Mouse (Mus musculus) forebrain, embryonic 14.5 days (tissue): Measurements from ENCODE around the gene Arnt2. TPM values are rescaled to one million over a fixed set of nuclear protein-coding genes. Genes with fewer than 3 reads are reported as not detected.

Source experiments
- ATAC-seq: fragments of 200-750 bp; cut with Nextera tagmentation; 2 replicates; pipeline ENCODE4 v1.8.0; 2017; ENCODE audit warnings: mild to moderate bottlenecking, moderate library complexity
- DNase-seq: peaks from one replicate; pipeline ENCODE4 v3.0.0-alpha.2; 2015; ENCODE audit warnings: low spot score
- H3K27ac ChIP-seq: fragments of 300-500 bp; sonication (generic); 2 replicates; pipeline ENCODE4 v1.5.1; 2014; ENCODE audit warnings: low read depth, mild to moderate bottlenecking, control low read depth, low read length, moderate library complexity
- H3K27me3 ChIP-seq: fragments of 300-500 bp; sonication (generic); replicated peaks from 2 replicates; pipeline ENCODE4 v1.6.1; 2014; ENCODE audit warnings: low read length, control low read depth, mixed read lengths; ENCODE audit not compliant: control insufficient read depth, insufficient read depth
- H3K36me3 ChIP-seq: fragments of 300-500 bp; sonication (generic); 2 replicates; pipeline ENCODE4 v1.6.1; 2014; ENCODE audit warnings: low read length, control low read depth; ENCODE audit not compliant: control insufficient read depth, insufficient read depth
- H3K4me1 ChIP-seq: fragments of 300-500 bp; sonication (generic); 2 replicates; pipeline ENCODE4 v1.6.1; 2014; ENCODE audit warnings: antibody characterized with exemption, low read length, control low read depth; ENCODE audit not compliant: control insufficient read depth, insufficient read depth
- H3K4me2 ChIP-seq: fragments of 300-500 bp; sonication (generic); 2 replicates; pipeline ENCODE4 v1.6.1; 2014; ENCODE audit warnings: mild to moderate bottlenecking, control low read depth, low read length
- H3K4me3 ChIP-seq: fragments of 300-500 bp; sonication (generic); 2 replicates; pipeline ENCODE4 v1.5.1; 2014; ENCODE audit warnings: low read depth, low read length, control low read depth
- H3K9ac ChIP-seq: fragments of 300-500 bp; sonication (generic); 2 replicates; pipeline ENCODE4 v1.6.1; 2014; ENCODE audit warnings: mild to moderate bottlenecking, low read length, control low read depth, moderate library complexity
- H3K9me3 ChIP-seq: fragments of 300-500 bp; sonication (generic); replicated peaks from 2 replicates; pipeline ENCODE4 v1.6.1; 2016; ENCODE audit warnings: low read length, control low read depth, mixed read lengths; ENCODE audit not compliant: control insufficient read depth
- WGBS: fragments of 180-500 bp; shearing (Covaris S2); extraction: QIAGEN DNeasy Blood & Tissue Kit; methylation state at CpG from one replicate; pipeline ENCODE4 v1.1.7; 2014; 5-methylcytosine and 5-hydroxymethylcytosine counted together
- polyA plus RNA-seq: library from polyadenylated mRNA; unstranded; fragments of >200 nt; fragmentation: Nextera tagmentation; extraction: Ambion mirVana; gene quantifications from 2 replicates; pipeline ENCODE4 v1.2.1, GENCODE M21; 2014

Arnt2 gene
- polyA plus RNA-seq, 1 experiment from 2014 or later = 51.4 TPM

DNA sequence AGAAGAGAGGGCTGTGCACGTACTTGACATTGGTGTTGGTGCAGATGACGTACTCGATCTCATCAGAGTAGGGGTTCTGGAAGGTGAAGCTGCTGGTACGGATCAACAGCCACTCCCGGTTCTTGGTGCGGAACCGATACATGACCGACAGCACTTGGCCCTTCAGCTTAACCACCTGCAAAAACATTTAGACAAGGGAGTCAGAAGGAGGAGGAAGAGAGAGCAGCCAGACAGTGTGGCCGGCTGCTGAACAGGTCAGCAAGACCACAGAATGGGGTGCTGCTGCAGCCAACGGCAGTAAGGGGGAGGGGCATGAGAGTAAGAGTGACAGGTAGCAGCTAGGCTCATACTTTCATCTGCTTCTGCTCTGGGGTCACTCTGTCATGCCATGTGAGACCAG, 134.7 kb downstream of the Arnt2 start:
- H3K4me2 ChIP-seq = no peak overlapping the region
- no peaks in the 10 kb centered on the region for H3K27me3 ChIP-seq
- H3K9ac ChIP-seq = no peak overlapping the region
- H3K36me3 ChIP-seq = peaks cover 78% of the 10 kb centered on the region
- ATAC-seq (no peak), DNase-seq (no peak)
- H3K4me3 ChIP-seq = no peak overlapping the region
- H3K4me1 ChIP-seq = no peaks in the 10 kb centered on the region
- no peak overlapping the region for H3K27ac ChIP-seq
- no peaks in the 10 kb centered on the region for H3K9me3 ChIP-seq
- WGBS = 91% methylated on average over 10 of the region's 10 CpGs

- H3K27ac ChIP-seq = 0 out of 2 replicates have a peak overlapping the region, but pooled peaks have one; percentile 14
- H3K36me3 ChIP-seq = peaks cover 83% of the 10 kb centered on the region
- no peak overlapping the region for H3K4me3 ChIP-seq
- DNase-seq (peak; percentile 13), ATAC-seq (no peak)
- H3K27me3 ChIP-seq = no peaks in the 10 kb centered on the region
- no peak overlapping the region for H3K4me2 ChIP-seq
- no peaks in the 10 kb centered on the region for H3K9me3 ChIP-seq
- H3K4me1 ChIP-seq = no peaks in the 10 kb centered on the region
- WGBS = 79% methylated on average over 6 of the region's 6 CpGs
- H3K9ac ChIP-seq = no peak overlapping the region
Observed at GRCm38 (mm10) chr7:84273930-84274329, 136.0 kb downstream of the Arnt2 start.

- WGBS = 31% methylated on average over 7 of the region's 7 CpGs
- no peaks in the 10 kb centered on the region for H3K9me3 ChIP-seq
- no peak overlapping the region for H3K9ac ChIP-seq
- no peaks in the 10 kb centered on the region for H3K4me1 ChIP-seq
- H3K4me2 ChIP-seq = no peak overlapping the region
- H3K27ac ChIP-seq = no peak overlapping the region
- ATAC-seq = peak; percentile 83
- no peak overlapping the region for H3K4me3 ChIP-seq
- H3K27me3 ChIP-seq = no peaks in the 10 kb centered on the region
- peak; percentile 87 for DNase-seq
- H3K36me3 ChIP-seq = peaks cover 87% of the 10 kb centered on the region
Observed at GRCm38 (mm10) chr7:84272206-84272818, 137.7 kb downstream of the Arnt2 start.

DNA sequence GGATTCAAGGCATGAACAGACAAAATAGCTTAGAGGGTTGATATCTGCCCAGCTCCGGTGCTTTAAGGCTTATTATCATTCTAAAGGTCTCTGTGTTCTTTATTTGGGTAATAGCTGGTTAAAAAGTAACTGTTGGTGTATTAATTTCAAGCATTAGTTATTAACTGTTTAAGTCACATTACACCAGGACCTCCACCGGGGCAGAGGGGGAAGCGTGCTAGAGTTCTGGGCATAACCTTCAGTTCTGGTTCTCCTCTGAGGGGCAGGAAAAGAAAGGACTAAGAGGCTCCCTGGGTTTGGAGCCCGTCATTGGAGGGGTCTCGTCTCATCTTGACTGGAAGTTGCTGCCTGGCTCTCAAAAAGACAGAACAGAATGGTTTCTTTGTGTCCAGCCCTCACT, 138.5 kb downstream of the Arnt2 start:
- Histone ChIP-seq H3K9me3 (no peaks in the 10 kb centered on the region), H3K9ac (no peak overlapping the region), H3K4me1 (no peaks in the 10 kb centered on the region), H3K27me3 (no peaks in the 10 kb centered on the region), H3K27ac (no peak overlapping the region), H3K4me2 (no peak overlapping the region), H3K36me3 (peaks cover 87% of the 10 kb centered on the region), H3K4me3 (no peak overlapping the region)
- no peak for ATAC-seq
- 93% methylated on average over 5 of the region's 5 CpGs for WGBS
- no peak for DNase-seq

DNA sequence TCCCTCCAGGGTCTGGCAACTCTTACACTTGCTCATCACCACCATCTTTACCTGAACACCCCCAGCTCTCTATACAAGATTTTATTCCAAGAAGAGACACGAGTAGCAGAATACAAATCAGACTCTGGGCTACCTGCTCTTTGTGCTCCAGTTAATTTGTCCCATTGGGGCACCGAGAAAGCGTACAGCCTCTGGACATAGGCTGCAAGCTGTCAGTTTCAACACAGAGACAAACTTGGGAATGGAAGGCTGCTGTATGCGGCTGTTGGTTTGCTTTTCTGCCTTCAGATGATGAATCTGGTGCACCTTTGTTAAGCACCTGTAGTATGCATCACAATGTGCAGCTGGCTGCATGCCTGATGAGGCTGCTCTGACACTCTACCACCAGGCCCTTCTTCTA, 146.5 kb downstream of the Arnt2 start:
- H3K27me3 ChIP-seq = no peaks in the 10 kb centered on the region
- no peak for DNase-seq
- WGBS = 92% methylated on average over 4 of the region's 4 CpGs
- H3K9ac ChIP-seq = no peak overlapping the region
- no peak for ATAC-seq
- no peaks in the 10 kb centered on the region for H3K4me1 ChIP-seq
- peaks cover 90% of the 10 kb centered on the region for H3K36me3 ChIP-seq
- no peak overlapping the region for H3K4me3 ChIP-seq
- H3K9me3 ChIP-seq = no peaks in the 10 kb centered on the region
- H3K27ac ChIP-seq = no peak overlapping the region
- H3K4me2 ChIP-seq = no peak overlapping the region

DNA sequence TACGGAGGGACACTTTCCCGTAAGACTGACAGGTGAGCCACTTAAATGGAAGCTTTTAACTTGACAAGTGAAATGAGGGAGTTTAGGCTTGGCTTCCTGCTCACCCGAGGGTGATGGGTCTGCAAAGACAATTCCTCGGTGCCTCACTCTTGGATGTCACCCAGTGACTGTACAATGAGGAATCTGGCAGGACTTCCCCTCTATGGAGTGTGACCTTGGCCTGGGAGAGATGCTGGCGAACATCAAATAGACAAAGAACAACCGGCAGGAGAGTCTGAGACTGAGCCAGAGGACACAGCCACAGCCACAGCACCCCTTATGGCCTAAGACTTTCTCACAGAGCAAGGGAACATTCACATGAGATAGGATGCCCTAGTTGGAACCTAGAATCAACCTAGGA, 148.6 kb downstream of the Arnt2 start:
- no peak overlapping the region for H3K4me2 ChIP-seq
- H3K4me3 ChIP-seq = no peak overlapping the region
- ATAC-seq (no peak), DNase-seq (no peak)
- no peak overlapping the region for H3K9ac ChIP-seq
- no peaks in the 10 kb centered on the region for H3K27me3 ChIP-seq
- no peaks in the 10 kb centered on the region for H3K9me3 ChIP-seq
- no peak overlapping the region for H3K27ac ChIP-seq
- 74% methylated on average over 6 of the region's 6 CpGs for WGBS
- no peaks in the 10 kb centered on the region for H3K4me1 ChIP-seq
- H3K36me3 ChIP-seq = peaks cover 89% of the 10 kb centered on the region

GRCm38 (mm10) chr7:84260401-84260800, 149.6 kb downstream of the Arnt2 start:
- DNase-seq (no peak), ATAC-seq (no peak)
- H3K9ac ChIP-seq = no peak overlapping the region
- no peak overlapping the region for H3K27ac ChIP-seq
- H3K36me3 ChIP-seq = peaks cover 86% of the 10 kb centered on the region
- no peaks in the 10 kb centered on the region for H3K27me3 ChIP-seq
- WGBS = 92% methylated on average over 4 of the region's 4 CpGs
- H3K9me3 ChIP-seq = no peaks in the 10 kb centered on the region
- no peaks in the 10 kb centered on the region for H3K4me1 ChIP-seq
- no peak overlapping the region for H3K4me2 ChIP-seq
- H3K4me3 ChIP-seq = no peak overlapping the region

- no peak overlapping the region for H3K9ac ChIP-seq
- peaks cover 86% of the 10 kb centered on the region for H3K36me3 ChIP-seq
- no peak overlapping the region for H3K4me2 ChIP-seq
- no peak for DNase-seq
- no peak overlapping the region for H3K4me3 ChIP-seq
- no peaks in the 10 kb centered on the region for H3K9me3 ChIP-seq
- no peaks in the 10 kb centered on the region for H3K4me1 ChIP-seq
- ATAC-seq = no peak
- H3K27me3 ChIP-seq = no peaks in the 10 kb centered on the region
- 87% methylated on average over 4 of the region's 4 CpGs for WGBS
- no peak overlapping the region for H3K27ac ChIP-seq
Observed at GRCm38 (mm10) chr7:84259309-84259985, 150.5 kb downstream of the Arnt2 start.

DNA sequence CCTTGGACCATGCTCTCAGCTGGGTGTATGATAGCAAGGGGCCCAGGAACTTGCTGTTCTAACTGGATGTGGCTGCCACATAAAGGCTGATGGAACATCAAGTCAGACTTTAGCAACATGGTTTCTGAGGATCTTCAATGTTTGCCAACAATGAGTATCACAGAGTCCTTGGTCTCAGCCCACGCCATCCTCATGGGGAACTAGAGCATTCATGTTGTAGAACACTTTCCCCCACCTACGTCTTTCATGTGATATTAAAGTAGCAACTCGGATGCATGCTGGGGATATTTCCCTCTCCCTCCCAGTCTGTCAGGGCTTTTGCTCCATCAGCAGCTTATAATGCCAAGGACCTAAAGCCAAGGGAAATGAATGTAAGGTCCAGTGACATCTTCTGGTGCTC, 153.3 kb downstream of the Arnt2 start:
- Histone ChIP-seq H3K4me1 (no peaks in the 10 kb centered on the region), H3K9me3 (no peaks in the 10 kb centered on the region), H3K4me2 (no peak overlapping the region), H3K36me3 (peaks cover 87% of the 10 kb centered on the region), H3K9ac (no peak overlapping the region), H3K27me3 (no peaks in the 10 kb centered on the region), H3K27ac (no peak overlapping the region), H3K4me3 (no peak overlapping the region)
- ATAC-seq (no peak), DNase-seq (no peak)
- 94% methylated on average over 3 of the region's 3 CpGs for WGBS
